Comparison of ENCODE assay signal across 8 mouse cellular contexts in the genomic region with DNA sequence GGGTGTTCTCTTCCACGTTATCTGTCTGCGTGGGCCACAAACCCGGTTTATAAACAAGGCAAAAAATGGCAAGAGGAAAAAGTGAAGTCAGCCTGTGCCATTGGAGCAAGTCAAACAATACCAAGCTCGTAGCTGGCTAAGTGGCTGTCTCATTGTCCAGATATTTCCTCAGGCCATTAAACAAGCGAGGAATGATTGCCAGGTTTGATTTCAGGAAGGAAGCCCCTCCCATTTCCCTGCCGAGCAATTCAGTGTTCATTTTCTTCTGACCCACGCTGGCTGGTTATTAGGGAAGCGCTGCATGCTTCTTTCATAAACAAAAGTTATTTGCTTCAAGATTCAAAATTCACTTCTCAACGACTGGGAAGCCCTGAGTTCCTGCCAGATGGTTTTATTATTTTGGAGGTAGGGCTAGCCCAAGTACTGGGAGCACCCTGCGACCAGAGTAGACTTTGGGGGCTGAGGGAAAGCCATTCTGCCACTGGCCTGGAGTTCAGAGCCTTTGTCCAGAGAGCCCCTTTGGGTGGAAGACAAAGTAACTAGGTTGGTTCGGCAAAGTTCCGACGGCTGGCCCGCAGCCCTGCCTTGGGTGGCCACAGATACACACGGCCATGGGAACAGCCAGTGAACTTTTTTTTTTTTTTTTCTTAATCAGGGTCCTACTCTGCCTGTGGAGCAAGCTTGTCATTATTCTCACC. TPM values are rescaled to one million over a fixed set of nuclear protein-coding genes. Genes with fewer than 3 reads are reported as not detected.
A peak's percentile ranks its signal among the peaks of the same experiment; 100 is the strongest.
DNase-seq lines count a peak whose midpoint lies in the region; ATAC-seq and TF ChIP-seq lines count a peak whose summit lies in the region.

No protein-coding gene starts in this region.

- peak overlapping the region; percentile 69 for H3K27ac ChIP-seq in thymus, adult 2 months (ENCODE audit: control insufficient read depth, insufficient read depth, low read length)
- 0 out of 2 replicates have a peak overlapping the region, but pooled peaks have one; percentile 29 for H3K27ac ChIP-seq in forebrain, postnatal 0 days (ENCODE audit: low read depth, low read length)
- peak overlapping the region; percentile 72 for H3K27ac ChIP-seq in hindbrain, embryonic 14.5 days
- H3K27ac ChIP-seq in liver, embryonic 13.5 days = peak overlapping the region; percentile 87
- H3K27ac ChIP-seq in stomach, embryonic 14.5 days (ENCODE audit: low read length) = peak overlapping the region; percentile 90

- no peak for TF ChIP-seq CTCF in thymus, adult 2 months (IDR thresholded peaks at IDR 0.05; ENCODE audit: borderline replicate concordance, control insufficient read depth, extremely low read depth, insufficient read depth, low read length, poor library complexity)
- TF ChIP-seq CTCF in forebrain, postnatal 0 days (IDR thresholded peaks at IDR 0.05; ENCODE audit: low read depth) = no peak

- no peak for TF ChIP-seq POLR2A in thymus, adult 2 months (IDR thresholded peaks at IDR 0.05; ENCODE audit: control insufficient read depth, extremely low read depth, insufficient read depth, low read length, poor library complexity)

- no peak for DNase-seq in thymus, adult 2 months
- DNase-seq in thymus, postnatal 4 days = no peak
- no peak for DNase-seq in forebrain, postnatal 0 days
- DNase-seq in hindbrain, embryonic 14.5 days (ENCODE audit: low spot score) = no peak
- no peak for DNase-seq in liver, embryonic 13.5 days
- DNase-seq in layer of hippocampus, adult 8-10 months (ENCODE audit: low spot score in 2 of 2) = no peak

- H3K9me3 ChIP-seq in forebrain, postnatal 0 days (ENCODE audit: low read length) = no peaks in the 10 kb centered on the region
- H3K9me3 ChIP-seq in hindbrain, embryonic 14.5 days (ENCODE audit: control insufficient read depth, low read length) = no peaks in the 10 kb centered on the region
- H3K9me3 ChIP-seq in liver, embryonic 13.5 days (replicated peaks) = no peaks in the 10 kb centered on the region
- H3K9me3 ChIP-seq in stomach, embryonic 14.5 days (ENCODE audit: control insufficient read depth, low read depth, low read length) = no peaks in the 10 kb centered on the region

- H3K27me3 ChIP-seq in thymus, adult 2 months (ENCODE audit: control insufficient read depth, insufficient read depth, low read length) = no peaks in the 10 kb centered on the region
- H3K27me3 ChIP-seq in forebrain, postnatal 0 days (ENCODE audit: insufficient read depth, low read length) = no peaks in the 10 kb centered on the region
- no peaks in the 10 kb centered on the region for H3K27me3 ChIP-seq in hindbrain, embryonic 14.5 days (ENCODE audit: control insufficient read depth, insufficient read depth, low read length)
- no peaks in the 10 kb centered on the region for H3K27me3 ChIP-seq in liver, embryonic 13.5 days
- no peaks in the 10 kb centered on the region for H3K27me3 ChIP-seq in stomach, embryonic 14.5 days (ENCODE audit: control insufficient read depth, insufficient read depth, low read length)

- no peak overlapping the region for H3K4me2 ChIP-seq in forebrain, postnatal 0 days (ENCODE audit: low read depth)
- no peak overlapping the region for H3K4me2 ChIP-seq in hindbrain, embryonic 14.5 days (replicated peaks)
- H3K4me2 ChIP-seq in liver, embryonic 13.5 days = 0 out of 2 replicates have a peak overlapping the region, but pooled peaks have one; percentile 3
- H3K4me2 ChIP-seq in stomach, embryonic 14.5 days (replicated peaks; ENCODE audit: low read depth, low read length) = no peak overlapping the region

- peaks cover 64% of the 10 kb centered on the region for H3K4me1 ChIP-seq in thymus, adult 2 months (replicated peaks; ENCODE audit: control insufficient read depth, insufficient read depth, low read length)
- H3K4me1 ChIP-seq in forebrain, postnatal 0 days (ENCODE audit: insufficient read depth) = peaks cover 5% of the 10 kb centered on the region; the same call in 1 of the 2 replicates
- peaks cover 27% of the 10 kb centered on the region; the same call in 1 of the 2 replicates for H3K4me1 ChIP-seq in hindbrain, embryonic 14.5 days (replicated peaks; ENCODE audit: control insufficient read depth, insufficient read depth, low read length)
- peaks cover 36% of the 10 kb centered on the region for H3K4me1 ChIP-seq in liver, embryonic 13.5 days (replicated peaks)
- peaks cover 27% of the 10 kb centered on the region for H3K4me1 ChIP-seq in stomach, embryonic 14.5 days (ENCODE audit: control insufficient read depth, insufficient read depth, low read length)

- no peak for ATAC-seq in forebrain, postnatal 0 days
- ATAC-seq in hindbrain, embryonic 14.5 days (ENCODE audit: low FRiP score) = no peak
- ATAC-seq in liver, embryonic 13.5 days (ENCODE audit: low read depth) = no peak
- no peak for ATAC-seq in stomach, embryonic 14.5 days (ENCODE audit: insufficient number of reproducible peaks, insufficient read depth, low FRiP score, low read depth)
- ATAC-seq in erythroblast, adult 5-6 weeks (replicated peaks; ENCODE audit: low FRiP score, poor library complexity, severe bottlenecking) = no peak

- no peak overlapping the region for H3K9ac ChIP-seq in forebrain, postnatal 0 days
- no peak overlapping the region for H3K9ac ChIP-seq in hindbrain, embryonic 14.5 days
- H3K9ac ChIP-seq in liver, embryonic 13.5 days = peak overlapping the region; percentile 43; the same call in 1 of the 2 replicates
- no peak overlapping the region for H3K9ac ChIP-seq in stomach, embryonic 14.5 days (replicated peaks; ENCODE audit: low read depth, low read length)

- 78% methylated on average over 15 of the region's 15 CpGs for WGBS in thymus, adult 2 months
- WGBS in forebrain, postnatal 0 days = 30% methylated on average over 15 of the region's 15 CpGs
- 39% methylated on average over 15 of the region's 15 CpGs for WGBS in hindbrain, embryonic 14.5 days
- WGBS in liver, embryonic 13.5 days (ENCODE audit: insufficient replicate concordance) = 30% methylated on average over 15 of the region's 15 CpGs
- 46% methylated on average over 15 of the region's 15 CpGs for WGBS in stomach, embryonic 14.5 days

- H3K36me3 ChIP-seq in thymus, adult 2 months (ENCODE audit: control insufficient read depth, insufficient read depth, low read length) = peaks cover 7% of the 10 kb centered on the region
- no peaks in the 10 kb centered on the region for H3K36me3 ChIP-seq in forebrain, postnatal 0 days (ENCODE audit: insufficient read depth)
- no peaks in the 10 kb centered on the region for H3K36me3 ChIP-seq in hindbrain, embryonic 14.5 days (replicated peaks; ENCODE audit: control insufficient read depth, insufficient read depth)
- H3K36me3 ChIP-seq in liver, embryonic 13.5 days = no peaks in the 10 kb centered on the region
- no peaks in the 10 kb centered on the region for H3K36me3 ChIP-seq in stomach, embryonic 14.5 days (ENCODE audit: control insufficient read depth, insufficient read depth, low read length)

- no peak overlapping the region for H3K4me3 ChIP-seq in thymus, adult 2 months (ENCODE audit: control insufficient read depth, insufficient read depth, low read length)
- H3K4me3 ChIP-seq in forebrain, postnatal 0 days (ENCODE audit: low read depth, low read length) = no peak overlapping the region
- H3K4me3 ChIP-seq in hindbrain, embryonic 14.5 days (replicated peaks; ENCODE audit: low read length) = no peak overlapping the region
- no peak overlapping the region for H3K4me3 ChIP-seq in liver, embryonic 13.5 days (replicated peaks)
- no peak overlapping the region for H3K4me3 ChIP-seq in stomach, embryonic 14.5 days (ENCODE audit: low read depth, low read length)

RNA-seq across cellular contexts. Expression of gene Tex2, which starts 46.5 kb away (rescaled TPM):
- 13.2 and 13.7 TPM in 2 replicates for polyA plus RNA-seq in thymus, adult 2 months (2012; rRNA removed)
- total RNA-seq in forebrain, postnatal 0 days (2014; rRNA removed) = 44.7 and 49.3 TPM in 2 replicates
- 17.5 and 23.0 TPM in 2 replicates for polyA plus RNA-seq in forebrain, postnatal 0 days (2015; fragmentation: Nextera tagmentation; extraction: Ambion mirVana)
- polyA plus RNA-seq in hindbrain, embryonic 14.5 days (2014; fragmentation: Nextera tagmentation; extraction: Ambion mirVana) = 40.1 and 41.4 TPM in 2 replicates
- 7.5 and 9.8 TPM in 2 replicates for polyA plus RNA-seq in liver, embryonic 13.5 days (2015; fragmentation: Nextera tagmentation; extraction: Ambion mirVana)
- polyA plus RNA-seq in stomach, embryonic 14.5 days (2014; fragmentation: Nextera tagmentation; extraction: Ambion mirVana) = 9.8 and 11.7 TPM in 2 replicates
- total RNA-seq in layer of hippocampus, adult 8-10 months (2022) = 100 to 1,000 TPM; 135 to 153 (median 142) TPM
- 8.6 and 10.0 TPM in 2 replicates for total RNA-seq in erythroblast, adult 5-6 weeks (2015; ENCODE audit: low replicate concordance)
- 17.5 and 18.0 TPM in 2 replicates for total RNA-seq in erythroblast, adult 5-6 weeks (2017; ENCODE audit: low replicate concordance)

Comparison
In these comparisons a context has a peak if more than half of its experiments do, and no peak if none do; other contexts are left out.
1. H3K27ac ChIP-seq: peak in every context shown above with its lines; median percentile 90 in stomach, embryonic 14.5 days; 87 in liver, embryonic 13.5 days; 72 in hindbrain, embryonic 14.5 days; 69 in thymus, adult 2 months; 29 in forebrain, postnatal 0 days.